ENCODE assay signal across 8 mouse cellular contexts in the genomic region with DNA sequence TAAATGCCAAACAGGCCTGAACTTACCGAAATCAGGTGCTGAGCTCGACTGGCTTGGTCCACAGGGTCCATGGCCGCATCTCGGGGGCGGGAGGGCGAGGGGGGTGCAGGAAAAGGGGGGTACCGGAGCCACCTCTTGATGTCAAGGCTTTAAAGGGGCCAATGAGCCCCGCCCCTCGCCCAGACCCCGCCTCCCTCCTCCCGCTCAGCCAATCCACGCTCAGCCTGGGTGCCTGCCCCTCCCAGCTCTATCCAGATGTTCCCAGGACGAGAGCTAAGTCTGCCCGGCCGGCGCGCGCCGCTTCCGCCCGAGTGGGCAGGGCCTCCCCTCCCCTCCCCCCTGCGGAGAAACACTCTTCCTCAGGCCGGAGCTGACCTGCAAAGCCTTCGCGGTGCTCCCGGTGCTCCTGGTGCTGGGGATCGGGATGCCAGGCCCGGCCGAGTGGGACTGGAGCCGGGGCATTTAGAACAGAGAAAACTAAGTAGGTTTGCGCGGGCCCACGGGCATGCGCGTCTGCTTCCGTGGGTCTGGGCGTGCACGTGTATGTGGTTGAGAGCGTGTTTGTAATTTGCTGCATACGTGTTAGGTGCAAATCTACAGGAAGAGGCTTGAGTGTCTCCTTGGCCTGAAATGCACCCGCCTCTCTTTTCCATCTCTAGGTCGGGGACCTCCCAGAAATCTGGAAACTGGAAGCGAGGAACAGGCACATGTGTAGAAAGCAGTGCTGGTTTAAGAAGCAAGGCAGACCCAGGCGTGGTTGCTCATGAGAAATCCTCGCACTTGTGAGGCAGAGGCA. TPM values are rescaled to one million over a fixed set of nuclear protein-coding genes. Genes with fewer than 3 reads are reported as not detected.
A peak's percentile ranks its signal among the peaks of the same experiment; 100 is the strongest.
DNase-seq lines count a peak whose midpoint lies in the region; ATAC-seq and TF ChIP-seq lines count a peak whose summit lies in the region.

A gene (minus strand): TSS at position 143 of the 796 bp plus-strand sequence.

- peak; percentile 52 for TF ChIP-seq POLR2A in heart, adult 2 months (IDR thresholded peaks at IDR 0.05; ENCODE audit: insufficient read depth, low read depth, low read length)

- no peaks in the 10 kb centered on the region for H3K9me3 ChIP-seq in embryonic facial prominence, embryonic 12.5 days
- no peaks in the 10 kb centered on the region for H3K9me3 ChIP-seq in limb, embryonic 15.5 days

- intact Hi-C loops in heart, adult 2 months (cut with DNase I) = loop anchor here (2.0 kb wide), 1 partner anchor 37 kb away; no protein-coding TSS in a partner anchor

- DNase-seq in 3134 (ENCODE audit: extremely low read depth, insufficient read length, low spot score) = peak; percentile 95
- peak; percentile 95 for DNase-seq in adrenal gland, postnatal 25 days
- peak; percentile 92 to 93 for DNase-seq in heart, adult 2 months
- peak; percentile 89 to 92 for DNase-seq in kidney, adult 8-10 months
- DNase-seq in monocyte, adult 2 months (ENCODE audit: low read depth in 1 of 2, low spot score in 2 of 2) = peak; percentile 43 to 61
- DNase-seq in spleen, postnatal 36 days (ENCODE audit: low spot score in 2 of 2) = peak; percentile 85 to 86

- TF ChIP-seq EP300 in heart, adult 2 months (IDR thresholded peaks at IDR 0.05; ENCODE audit: insufficient read depth, low read depth, low read length) = 0 out of 2 replicates have a peak, but pooled peaks have one; percentile 5

- H3K9ac ChIP-seq in embryonic facial prominence, embryonic 12.5 days = peak within 1 kb of the TSS; percentile 78
- peak within 1 kb of the TSS; percentile 75 for H3K9ac ChIP-seq in heart, adult 2 months (ENCODE audit: low read depth, low read length)
- H3K9ac ChIP-seq in limb, embryonic 15.5 days = peak within 1 kb of the TSS; percentile 81

- H3K4me1 ChIP-seq in embryonic facial prominence, embryonic 12.5 days = peaks cover 27% of the 10 kb centered on the region
- no peaks in the 10 kb centered on the region; the same call in none of the 2 replicates for H3K4me1 ChIP-seq in heart, adult 2 months (ENCODE audit: control insufficient read depth, insufficient read depth, low read length)
- peaks cover 48% of the 10 kb centered on the region for H3K4me1 ChIP-seq in limb, embryonic 15.5 days

- WGBS in embryonic facial prominence, embryonic 12.5 days = under 1% methylated on average over 44 of the region's 45 CpGs
- WGBS in heart, adult 2 months = 1% methylated on average over 45 of the region's 45 CpGs
- WGBS in limb, embryonic 15.5 days = under 1% methylated on average over 43 of the region's 45 CpGs

- ATAC-seq in embryonic facial prominence, embryonic 12.5 days (ENCODE audit: insufficient number of reproducible peaks, insufficient read depth, low FRiP score, low TSS enrichment) = peak; percentile 90
- peak; percentile 95 for ATAC-seq in limb, embryonic 15.5 days (ENCODE audit: insufficient number of reproducible peaks, low FRiP score, low TSS enrichment, low read depth)

- peak within 1 kb of the TSS; percentile 88 for H3K27ac ChIP-seq in embryonic facial prominence, embryonic 12.5 days
- H3K27ac ChIP-seq in heart, adult 2 months = peak within 1 kb of the TSS; percentile 93
- H3K27ac ChIP-seq in limb, embryonic 15.5 days = peak within 1 kb of the TSS; percentile 95

- H3K27me3 ChIP-seq in embryonic facial prominence, embryonic 12.5 days = no peaks in the 10 kb centered on the region
- no peaks in the 10 kb centered on the region for H3K27me3 ChIP-seq in heart, adult 2 months (ENCODE audit: control insufficient read depth, insufficient read depth, low read length)
- no peaks in the 10 kb centered on the region for H3K27me3 ChIP-seq in limb, embryonic 15.5 days

- peak within 1 kb of the TSS; percentile 86 for H3K4me3 ChIP-seq in embryonic facial prominence, embryonic 12.5 days
- peak within 1 kb of the TSS; percentile 96 for H3K4me3 ChIP-seq in heart, adult 2 months
- peak within 1 kb of the TSS; percentile 88 for H3K4me3 ChIP-seq in limb, embryonic 15.5 days

- peaks cover 9% of the 10 kb centered on the region; the same call in 1 of the 2 replicates for H3K36me3 ChIP-seq in embryonic facial prominence, embryonic 12.5 days
- H3K36me3 ChIP-seq in heart, adult 2 months (ENCODE audit: control insufficient read depth, insufficient read depth, low read length) = no peaks in the 10 kb centered on the region
- peaks cover 10% of the 10 kb centered on the region; the same call in 1 of the 2 replicates for H3K36me3 ChIP-seq in limb, embryonic 15.5 days

- 0 out of 2 replicates have a peak, but pooled peaks have one; percentile 8 for TF ChIP-seq CTCF in heart, adult 2 months (IDR thresholded peaks at IDR 0.05)

- H3K4me2 ChIP-seq in embryonic facial prominence, embryonic 12.5 days (replicated peaks) = peak within 1 kb of the TSS; percentile 65
- H3K4me2 ChIP-seq in limb, embryonic 15.5 days = peak within 1 kb of the TSS; percentile 72

- H3K79me2 ChIP-seq in heart, adult 2 months (replicated peaks; ENCODE audit: control insufficient read depth, insufficient read depth, low read length) = peaks cover 4% of the 10 kb centered on the region; the same call in 1 of the 2 replicates

RNA-seq across cellular contexts. Expression of the gene that starts here (rescaled TPM):
- 40.6 and 42.1 TPM in 2 replicates for total RNA-seq in adrenal gland, postnatal 25 days (2021)
- polyA plus RNA-seq in embryonic facial prominence, embryonic 12.5 days (2016; fragmentation: Nextera tagmentation; extraction: Ambion mirVana) = 11.6 and 12.3 TPM in 2 replicates
- 1 to 10 TPM; 4.2 to 5.2 TPM for total RNA-seq in heart, adult 2 months (2021)
- 3.5 and 4.5 TPM in 2 replicates for polyA plus RNA-seq in heart, adult 2 months (2012; rRNA removed)
- 10.5 and 12.3 TPM in 2 replicates for polyA plus RNA-seq in limb, embryonic 15.5 days (2015; fragmentation: Nextera tagmentation; extraction: Ambion mirVana)

Comparison
In these comparisons a context has a peak if more than half of its experiments do, and no peak if none do; other contexts are left out.
1. Peak in every context shown above with its lines: DNase-seq, ATAC-seq, H3K4me3 ChIP-seq and H3K27ac ChIP-seq.